ENCODE assay signal across 26 mouse cellular contexts in genomic region chr12:42457655-42458054, GRCm38 (mm10).
DNase-seq lines count a peak whose midpoint lies in the region; ATAC-seq and TF ChIP-seq lines count a peak whose summit lies in the region.
"Had no signal": no experiment of that assay in that cellular context is flagged by ENCODE, and none has a peak within 500 bp of the region (broad histone marks: within the 10 kb centered on the region; RNA-seq: fewer than 3 reads in every experiment).

No protein-coding gene starts in this region.

- no peaks in the 10 kb centered on the region for H3K27me3 ChIP-seq in hindbrain, embryonic 13.5 days
- H3K27me3 ChIP-seq in hindbrain, embryonic 11.5 days (ENCODE audit: control insufficient read depth, insufficient read depth, low read length): no peaks in the 10 kb centered on the region
- H3K27me3 ChIP-seq in midbrain, postnatal 0 days (ENCODE audit: insufficient read depth, low read length): no peaks in the 10 kb centered on the region
- no peaks in the 10 kb centered on the region for H3K27me3 ChIP-seq in midbrain, embryonic 10.5 days (ENCODE audit: low read depth, poor library complexity, severe bottlenecking)
- H3K27me3 ChIP-seq: heart, embryonic 12.5 days; neural tube, embryonic 15.5 days; stomach, embryonic 15.5 days had no signal

- peak; percentile 46; the same call in 1 of the 2 replicates for ATAC-seq in hindbrain, embryonic 13.5 days (ENCODE audit: low FRiP score)
- ATAC-seq in hindbrain, embryonic 11.5 days (ENCODE audit: low FRiP score): no peak
- no peak for ATAC-seq in midbrain, postnatal 0 days (ENCODE audit: low FRiP score)
- ATAC-seq: inflammation-experienced regulatory T-cells, adult 6 months had no signal

- no peak overlapping the region for H3K4me2 ChIP-seq in hindbrain, embryonic 13.5 days
- H3K4me2 ChIP-seq in hindbrain, embryonic 11.5 days (replicated peaks; ENCODE audit: low read depth, low read length): no peak overlapping the region
- H3K4me2 ChIP-seq in midbrain, postnatal 0 days (ENCODE audit: low read depth, low read length, poor library complexity, severe bottlenecking): no peak overlapping the region
- H3K4me2 ChIP-seq: heart, embryonic 12.5 days; neural tube, embryonic 15.5 days; stomach, embryonic 15.5 days had no signal

- H3K4me3 ChIP-seq in hindbrain, embryonic 13.5 days: no peak overlapping the region
- no peak overlapping the region for H3K4me3 ChIP-seq in hindbrain, embryonic 11.5 days (ENCODE audit: low read depth, low read length)
- no peak overlapping the region for H3K4me3 ChIP-seq in midbrain, postnatal 0 days (ENCODE audit: low read depth, low read length)
- no peak overlapping the region for H3K4me3 ChIP-seq in midbrain, embryonic 10.5 days
- H3K4me3 ChIP-seq: heart, embryonic 12.5 days; limb, embryonic 10.5 days; neural tube, embryonic 15.5 days; stomach, embryonic 15.5 days had no signal

- WGBS in hindbrain, embryonic 13.5 days: 62% methylated on average over 3 of the region's 3 CpGs
- 84% methylated on average over 3 of the region's 3 CpGs for WGBS in hindbrain, embryonic 11.5 days
- WGBS in midbrain, postnatal 0 days: 60% methylated on average over 3 of the region's 3 CpGs
- WGBS in midbrain, embryonic 10.5 days: 88% methylated on average over 3 of the region's 3 CpGs

- TF ChIP-seq CTCF in midbrain, postnatal 0 days (IDR thresholded peaks at IDR 0.05): no peak

- H3K4me1 ChIP-seq in hindbrain, embryonic 13.5 days (replicated peaks): no peaks in the 10 kb centered on the region
- no peaks in the 10 kb centered on the region for H3K4me1 ChIP-seq in hindbrain, embryonic 11.5 days (replicated peaks; ENCODE audit: control insufficient read depth, insufficient read depth, low read length)
- no peaks in the 10 kb centered on the region for H3K4me1 ChIP-seq in midbrain, postnatal 0 days (ENCODE audit: insufficient read depth, low read length)
- no peaks in the 10 kb centered on the region for H3K4me1 ChIP-seq in midbrain, embryonic 10.5 days
- H3K4me1 ChIP-seq: heart, embryonic 12.5 days; limb, embryonic 10.5 days; neural tube, embryonic 15.5 days; stomach, embryonic 15.5 days had no signal

- DNase-seq in cerebellum, postnatal 10 days: peak; percentile 37 to 72
- DNase-seq in cerebellum, postnatal 4 days (ENCODE audit: low spot score in 2 of 2): no peak
- DNase-seq in hindbrain, embryonic 11.5 days (ENCODE audit: low spot score): no peak
- DNase-seq in midbrain, postnatal 0 days (ENCODE audit: low spot score): peak; percentile 83
- DNase-seq in midbrain, embryonic 10.5 days (ENCODE audit: low spot score): no peak
- no peak for DNase-seq in T-cell, adult 2 months (ENCODE audit: low spot score)
- DNase-seq in urinary bladder, postnatal 36 days (ENCODE audit: low spot score in 2 of 2): no peak
- DNase-seq: adrenal gland, postnatal 14 days; cerebellum, adult 11-12 months; cerebellum, postnatal 36 days; gastrocnemius, postnatal 25 days; heart, adult 18-20 months; heart, postnatal 14 days; kidney, adult 18-20 months; kidney, postnatal 4 days; liver; lung, postnatal 4 days; right cerebral cortex, adult 18-20 months; thymus, adult 2 months; thymus, postnatal 4 days had no signal

- no peaks in the 10 kb centered on the region for H3K36me3 ChIP-seq in hindbrain, embryonic 13.5 days
- H3K36me3 ChIP-seq in hindbrain, embryonic 11.5 days (ENCODE audit: control insufficient read depth, insufficient read depth, low read length): no peaks in the 10 kb centered on the region
- H3K36me3 ChIP-seq in midbrain, postnatal 0 days (ENCODE audit: insufficient read depth, low read length): no peaks in the 10 kb centered on the region
- no peaks in the 10 kb centered on the region for H3K36me3 ChIP-seq in midbrain, embryonic 10.5 days
- H3K36me3 ChIP-seq: heart, embryonic 12.5 days; limb, embryonic 10.5 days; neural tube, embryonic 15.5 days; stomach, embryonic 15.5 days had no signal

- no peak overlapping the region for H3K27ac ChIP-seq in hindbrain, embryonic 13.5 days
- H3K27ac ChIP-seq in hindbrain, embryonic 11.5 days (ENCODE audit: low read depth, low read length): no peak overlapping the region
- no peak overlapping the region for H3K27ac ChIP-seq in midbrain, postnatal 0 days (ENCODE audit: low read depth, low read length)
- H3K27ac ChIP-seq in midbrain, embryonic 10.5 days (replicated peaks): no peak overlapping the region
- H3K27ac ChIP-seq: limb, embryonic 10.5 days; neural tube, embryonic 15.5 days; stomach, embryonic 15.5 days had no signal

- H3K9me3 ChIP-seq in hindbrain, embryonic 13.5 days: no peaks in the 10 kb centered on the region
- no peaks in the 10 kb centered on the region for H3K9me3 ChIP-seq in hindbrain, embryonic 11.5 days (ENCODE audit: control insufficient read depth, low read length)
- H3K9me3 ChIP-seq in midbrain, postnatal 0 days (ENCODE audit: low read length): no peaks in the 10 kb centered on the region
- no peaks in the 10 kb centered on the region for H3K9me3 ChIP-seq in midbrain, embryonic 10.5 days (replicated peaks)
- H3K9me3 ChIP-seq: heart, embryonic 12.5 days; limb, embryonic 10.5 days; neural tube, embryonic 15.5 days; stomach, embryonic 15.5 days had no signal

- no peak overlapping the region for H3K9ac ChIP-seq in hindbrain, embryonic 13.5 days
- H3K9ac ChIP-seq in hindbrain, embryonic 11.5 days (ENCODE audit: low read depth, low read length): no peak overlapping the region
- no peak overlapping the region for H3K9ac ChIP-seq in midbrain, postnatal 0 days (replicated peaks; ENCODE audit: low read length, poor library complexity, severe bottlenecking)
- H3K9ac ChIP-seq: heart, embryonic 12.5 days; neural tube, embryonic 15.5 days; stomach, embryonic 15.5 days had no signal

Comparison
In these comparisons a context has a peak if more than half of its experiments do, and no peak if none do; other contexts are left out.
1. DNase-seq: peak in cerebellum, postnatal 10 days (2 of 2) and midbrain, postnatal 0 days (single experiment); none in cerebellum, postnatal 4 days (0 of 2), hindbrain, embryonic 11.5 days (single experiment), midbrain, embryonic 10.5 days (single experiment), T-cell, adult 2 months (single experiment) and urinary bladder, postnatal 36 days (0 of 2).